Mouse (Mus musculus) liver (tissue): Measurements from ENCODE around the gene Enpp6.

Experiments
- DNase-seq: peaks from one replicate; pipeline ENCODE4 v3.0.0-alpha.2; 2020; ENCODE audit warnings: mixed read lengths

Gene Enpp6

GRCm38 (mm10) chr8:46986386-46987140 lies at the start of gene Enpp6:
Gene Enpp6 (plus strand): TSS chr8:46986887.
- no peak for DNase-seq

DNA sequence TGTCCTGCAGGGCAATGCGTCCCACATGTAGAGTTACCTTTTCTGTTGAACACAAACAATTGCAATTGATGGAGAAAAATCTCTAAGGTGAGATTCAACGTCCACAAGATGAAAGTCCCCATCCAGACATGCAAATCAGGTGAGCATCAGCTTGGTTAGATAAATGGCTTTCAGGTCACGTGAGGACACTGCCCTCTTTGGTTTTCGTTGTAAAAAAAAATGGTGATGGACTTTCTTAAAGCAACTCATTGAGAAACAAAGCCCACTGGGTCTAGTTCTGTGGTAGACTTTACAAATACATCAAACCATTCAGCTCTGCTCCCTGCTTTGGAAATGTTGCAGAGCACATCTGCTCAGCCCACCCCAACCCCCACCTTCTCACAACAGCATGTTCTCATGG lies 48.5 kb upstream of the Enpp6 start:
- DNase-seq, result no peak

DNA sequence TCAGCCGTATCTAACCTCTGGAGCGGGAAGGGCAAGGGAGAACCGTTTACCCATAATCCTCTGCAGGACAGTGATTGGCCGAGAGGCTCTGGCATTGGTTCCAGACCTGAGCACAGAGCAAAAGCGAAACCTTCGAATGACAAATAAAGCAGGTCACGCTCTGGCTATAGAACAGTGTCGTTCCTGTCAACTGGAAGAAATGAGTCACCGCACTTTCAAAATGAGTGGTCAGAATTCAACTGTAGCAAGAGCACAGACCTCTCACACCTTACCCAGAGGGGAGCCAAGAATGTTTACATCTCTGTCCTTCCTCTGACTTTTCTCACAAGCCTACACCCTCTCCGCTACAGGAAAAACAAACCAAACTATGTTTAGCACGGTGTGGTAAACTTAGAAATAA lies 45.4 kb upstream of the Enpp6 start:
- DNase-seq, result no peak

GRCm38 (mm10) chr8:46941731-46942650 lies 44.7 kb upstream of the Enpp6 start:
- no peak for DNase-seq

GRCm38 (mm10) chr8:46942651-46943024 lies 44.0 kb upstream of the Enpp6 start:
- DNase-seq, result no peak

- no peak for DNase-seq
Observed at GRCm38 (mm10) chr8:46943337-46943736, 43.4 kb upstream of the Enpp6 start.

DNA sequence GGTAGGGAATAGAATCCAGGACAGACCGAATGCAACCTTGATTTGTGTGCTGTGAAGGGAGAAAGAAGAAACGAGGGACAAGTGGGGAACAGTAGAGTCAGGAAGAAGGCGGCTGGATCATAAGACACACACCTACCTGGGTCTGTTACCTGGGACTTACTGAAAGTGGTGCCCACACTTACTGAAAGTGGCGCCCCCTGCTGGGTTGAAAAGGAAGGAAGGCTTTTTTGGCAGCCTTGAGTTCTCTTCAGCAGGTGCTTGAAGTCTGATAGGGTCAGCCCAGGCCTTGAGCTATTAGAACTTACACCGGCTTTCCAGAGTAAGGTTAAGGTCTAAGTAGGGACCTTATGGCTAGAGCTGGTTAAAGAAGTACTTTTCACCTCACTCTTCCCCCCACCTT lies 40.5 kb upstream of the Enpp6 start:
- peak; percentile 18 for DNase-seq

DNA sequence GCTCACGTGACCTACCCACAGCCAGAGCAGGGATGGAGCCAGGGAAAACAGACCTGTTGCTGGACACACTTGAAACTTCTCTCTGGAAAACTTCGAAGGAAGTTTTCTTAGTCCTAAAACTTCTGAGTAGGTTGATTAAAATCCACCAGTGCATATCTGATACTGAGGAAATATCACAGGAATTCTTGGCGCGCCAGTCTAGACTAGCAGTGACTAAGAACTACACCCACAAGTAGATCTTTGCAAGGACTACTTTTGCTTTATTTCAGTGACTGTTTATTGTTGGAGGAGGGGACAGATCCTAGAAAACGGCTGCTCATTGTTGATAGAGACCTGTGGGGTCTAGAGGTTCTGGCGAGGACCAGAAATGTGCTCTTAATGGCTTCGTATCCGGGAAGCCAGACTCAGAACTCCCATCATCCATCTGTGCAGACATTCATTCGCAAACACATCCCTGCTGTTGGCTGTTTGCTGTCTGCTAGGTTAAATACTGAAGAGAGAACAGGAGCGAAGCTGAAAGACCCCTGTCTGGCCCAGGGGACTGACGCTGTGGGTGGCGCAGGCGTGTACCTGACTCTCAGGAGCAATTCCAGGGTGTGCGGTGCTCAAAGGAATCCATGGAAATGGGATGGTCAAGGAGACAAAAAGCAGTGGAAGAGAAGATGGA lies 38.5 kb upstream of the Enpp6 start:
- DNase-seq, result no peak

GRCm38 (mm10) chr8:46953472-46953871 lies 33.2 kb upstream of the Enpp6 start:
- DNase-seq, result peak; percentile 67

DNA sequence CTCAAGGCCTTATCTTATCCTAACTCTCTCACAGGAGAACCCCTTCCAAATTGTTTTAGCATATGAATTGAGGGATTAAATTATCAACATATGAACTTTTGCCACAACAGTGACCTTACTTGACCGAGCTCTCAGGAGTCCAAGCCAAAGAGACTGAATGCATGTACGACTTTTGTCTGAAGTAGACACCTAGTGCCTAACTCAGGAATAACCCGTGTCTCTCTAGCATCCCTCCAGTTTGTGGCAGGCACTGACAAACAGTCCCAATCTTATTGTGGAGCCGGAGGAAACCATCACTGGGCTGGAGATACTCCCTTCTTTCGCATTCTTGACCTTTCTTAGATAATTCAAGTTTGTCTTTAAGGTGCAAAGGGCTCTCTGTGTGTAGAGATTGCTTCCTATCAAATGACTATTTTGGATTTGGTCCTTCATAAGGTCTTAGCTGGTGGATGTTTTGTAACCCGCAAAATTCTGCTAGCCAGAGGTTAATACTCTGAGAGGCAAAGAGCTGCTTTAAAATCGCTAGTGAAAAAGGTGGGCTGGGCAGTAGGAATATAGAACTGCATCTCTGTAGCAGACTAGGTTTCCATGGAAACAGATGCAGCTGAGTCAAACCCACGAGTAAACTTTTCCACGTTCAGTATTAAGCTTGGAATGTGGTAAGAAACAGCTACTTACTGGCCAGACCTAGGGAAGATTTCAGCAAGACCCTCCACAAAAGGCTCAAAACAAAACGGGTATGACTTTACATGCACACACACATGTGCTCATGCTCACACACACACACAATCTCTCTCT lies 23.9 kb upstream of the Enpp6 start:
- DNase-seq, result no peak

GRCm38 (mm10) chr8:46963619-46964145 lies 23.0 kb upstream of the Enpp6 start:
- DNase-seq, result no peak

DNA sequence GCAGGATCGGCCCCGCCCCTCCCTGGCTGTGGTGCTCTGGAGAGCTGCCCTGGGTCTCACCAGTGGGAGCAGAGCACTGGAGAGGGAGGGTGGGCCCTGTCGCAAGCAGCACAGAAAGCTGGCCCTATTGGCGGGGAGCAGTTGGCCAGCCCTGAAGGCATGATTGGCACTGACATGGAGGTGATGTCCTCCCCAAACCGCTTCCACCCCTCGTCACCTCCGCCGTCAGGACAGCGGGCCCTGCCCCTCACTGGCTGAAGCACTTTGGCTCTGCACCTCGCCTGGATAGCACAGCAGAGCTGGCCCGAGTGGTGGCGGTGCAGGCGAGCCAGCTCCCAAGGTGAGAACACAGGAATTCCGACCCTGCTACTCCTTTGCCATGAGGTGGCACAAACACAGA lies 20.9 kb upstream of the Enpp6 start:
- DNase-seq, result no peak

GRCm38 (mm10) chr8:46968721-46969120 lies 18.0 kb upstream of the Enpp6 start:
- no peak for DNase-seq

- DNase-seq, result no peak
Observed at GRCm38 (mm10) chr8:46969386-46969785, 17.3 kb upstream of the Enpp6 start.

- DNase-seq, result no peak
Observed at GRCm38 (mm10) chr8:46977376-46977775, 9.3 kb upstream of the Enpp6 start.

DNA sequence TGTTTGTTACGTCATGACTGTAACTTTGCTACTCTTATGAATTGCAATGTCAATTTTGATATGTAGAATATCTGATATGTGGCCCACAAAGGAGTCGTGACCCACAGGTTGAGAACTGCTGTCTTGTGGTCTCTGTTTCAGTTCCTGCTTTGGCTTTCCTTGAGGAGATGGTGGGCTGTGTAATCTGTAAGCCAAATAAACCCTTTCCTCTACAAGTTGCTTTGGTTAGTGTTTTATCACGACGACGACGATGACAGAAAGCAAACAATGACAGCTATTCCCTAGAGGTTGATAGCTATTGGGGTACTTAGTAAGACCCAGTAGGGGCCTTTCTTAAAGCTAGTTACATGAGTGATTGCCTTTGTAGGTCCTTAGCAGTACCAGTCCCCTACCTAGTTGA lies 4.5 kb upstream of the Enpp6 start:
- DNase-seq, result no peak

- DNase-seq, result peak; percentile 13
Observed at GRCm38 (mm10) chr8:46982770-46983169, 3.9 kb upstream of the Enpp6 start.

DNA sequence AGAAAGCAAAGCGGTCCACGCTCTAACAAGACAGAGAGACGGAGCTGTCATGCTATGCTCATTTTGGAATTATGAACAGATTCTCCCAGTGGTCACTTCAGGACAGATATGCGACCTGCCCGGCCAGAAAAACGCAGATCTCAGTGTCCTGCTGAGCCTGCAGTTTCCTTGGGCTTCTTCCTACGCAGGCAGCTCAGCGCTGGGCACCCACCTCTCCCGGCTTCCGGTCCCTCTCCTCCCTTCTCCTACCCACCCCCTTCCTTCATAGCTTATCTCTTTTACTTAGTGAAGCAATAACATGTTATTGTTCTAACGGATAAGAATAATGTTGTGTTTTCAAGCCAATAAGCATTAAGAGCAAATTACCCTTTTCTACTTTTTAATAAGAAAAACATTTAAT lies 2.0 kb upstream of the Enpp6 start:
- DNase-seq, result no peak

DNA sequence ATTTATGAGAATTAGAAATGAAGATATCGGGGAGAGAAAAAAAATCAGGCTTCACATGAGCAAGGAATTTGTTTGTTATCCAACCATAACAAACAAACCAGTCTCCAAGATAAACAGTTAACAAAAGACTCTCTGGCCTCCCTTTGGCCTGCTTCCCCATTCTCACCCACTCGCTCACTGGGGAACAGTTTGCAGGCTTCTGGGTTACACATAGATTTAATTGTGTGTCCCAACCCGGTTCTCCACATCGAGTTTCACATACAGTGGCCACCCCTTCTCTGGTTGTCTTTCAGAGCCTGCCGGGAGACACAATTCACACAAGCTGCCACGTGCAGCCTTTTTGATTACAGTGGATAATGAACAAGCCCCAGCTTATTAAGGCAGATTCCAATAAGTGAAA lies 1.7 kb downstream of the Enpp6 start:
- no peak for DNase-seq

GRCm38 (mm10) chr8:46991081-46991480 lies 4.4 kb downstream of the Enpp6 start:
- DNase-seq, result no peak

- no peak for DNase-seq
Observed at GRCm38 (mm10) chr8:46992579-46992978, 5.9 kb downstream of the Enpp6 start.

GRCm38 (mm10) chr8:46995931-46996664 lies 9.4 kb downstream of the Enpp6 start:
- DNase-seq, result no peak
